Mouse (Mus musculus): ENCODE data around the gene Kcnb1. TPM values are rescaled to one million over a fixed set of nuclear protein-coding genes. Genes with fewer than 3 reads are reported as not detected.

Gene Kcnb1
- total RNA-seq, 1 experiment, result 1.3 TPM

GRCm38 (mm10) chr2:167056210-167056941 is 133.6 kb downstream of the Kcnb1 start:
- H3K9ac ChIP-seq (ENCODE audit: insufficient read depth, low read depth, low read length, poor library complexity, severe bottlenecking), result no peak overlapping the region
- TF ChIP-seq ZNF384 (IDR thresholded peaks at IDR 0.05; ENCODE audit: low read depth, low read length) (no peak), ZC3H11A (IDR thresholded peaks at IDR 0.05; ENCODE audit: borderline replicate concordance, low read depth, low read length) (no peak), HCFC1 (IDR thresholded peaks at IDR 0.05; ENCODE audit: borderline replicate concordance, insufficient read depth, low read length) (no peak), CHD2 (IDR thresholded peaks at IDR 0.05; ENCODE audit: low read depth, low read length) (no peak), MAFK (IDR thresholded peaks at IDR 0.05; ENCODE audit: insufficient read depth, low read depth, low read length) (no peak)
- in situ Hi-C loops (cut with MboI; ENCODE audit: low sequenced_read_pairs in 2 of 2, unreplicated experiment in 2 of 2), result no loop called here

GRCm38 (mm10) chr2:167055386-167055785 is 134.6 kb downstream of the Kcnb1 start:
- no peak for TF ChIP-seq CHD2 (IDR thresholded peaks at IDR 0.05; ENCODE audit: low read depth, low read length)
- TF ChIP-seq HCFC1 (IDR thresholded peaks at IDR 0.05; ENCODE audit: borderline replicate concordance, insufficient read depth, low read length), result no peak
- TF ChIP-seq ZC3H11A (IDR thresholded peaks at IDR 0.05; ENCODE audit: borderline replicate concordance, low read depth, low read length), result no peak
- no peak for TF ChIP-seq ZNF384 (IDR thresholded peaks at IDR 0.05; ENCODE audit: low read depth, low read length)
- TF ChIP-seq MAFK (IDR thresholded peaks at IDR 0.05; ENCODE audit: insufficient read depth, low read depth, low read length), result no peak
- H3K36me3 ChIP-seq (ENCODE audit: control insufficient read depth, insufficient read depth, low read length, poor library complexity, severe bottlenecking), result peaks cover 31% of the 10 kb centered on the region
- H3K27ac ChIP-seq (ENCODE audit: insufficient read depth, low read depth, low read length, poor library complexity, severe bottlenecking), result no peak overlapping the region
- H3K4me1 ChIP-seq (ENCODE audit: control insufficient read depth in 2 of 2, insufficient read depth in 2 of 2, low read length in 2 of 2, poor library complexity in 1 of 2), result peaks cover 10 to 13% of the 10 kb centered on the region in 2 experiments
- in situ Hi-C loops (cut with MboI; ENCODE audit: low sequenced_read_pairs in 2 of 2, unreplicated experiment in 2 of 2), result no loop called here
- DNase-seq (ENCODE audit: low read depth, low spot score), result no peak
- no peak overlapping the region for H3K4me3 ChIP-seq (ENCODE audit: insufficient read depth in 1 of 2, low read depth in 1 of 2, low read length in 2 of 2, poor library complexity in 1 of 2, severe bottlenecking in 1 of 2)
- no peaks in the 10 kb centered on the region for H3K9me3 ChIP-seq (ENCODE audit: control insufficient read depth, insufficient read depth, low read depth, low read length)
- no peak overlapping the region for H3K9ac ChIP-seq (ENCODE audit: insufficient read depth, low read depth, low read length, poor library complexity, severe bottlenecking)

More at GRCm38 (mm10) chr2:167056210-167056941, 133.6 kb downstream of the Kcnb1 start:
- no peak for DNase-seq (ENCODE audit: low read depth, low spot score)
- H3K36me3 ChIP-seq (ENCODE audit: control insufficient read depth, insufficient read depth, low read length, poor library complexity, severe bottlenecking), result peaks cover 31% of the 10 kb centered on the region
- no peaks in the 10 kb centered on the region for H3K9me3 ChIP-seq (ENCODE audit: control insufficient read depth, insufficient read depth, low read depth, low read length)
- H3K4me3 ChIP-seq (ENCODE audit: insufficient read depth in 1 of 2, low read depth in 1 of 2, low read length in 2 of 2, poor library complexity in 1 of 2, severe bottlenecking in 1 of 2), result no peak overlapping the region
- no peak overlapping the region for H3K27ac ChIP-seq (ENCODE audit: insufficient read depth, low read depth, low read length, poor library complexity, severe bottlenecking)
- H3K4me1 ChIP-seq (ENCODE audit: control insufficient read depth in 2 of 2, insufficient read depth in 2 of 2, low read length in 2 of 2, poor library complexity in 1 of 2), result peaks cover 10 to 13% of the 10 kb centered on the region in 2 experiments

GRCm38 (mm10) chr2:167053127-167053844 is 136.7 kb downstream of the Kcnb1 start:
- Histone ChIP-seq H3K4me3 (ENCODE audit: insufficient read depth in 1 of 2, low read depth in 1 of 2, low read length in 2 of 2, poor library complexity in 1 of 2, severe bottlenecking in 1 of 2) (no peak overlapping the region), H3K36me3 (ENCODE audit: control insufficient read depth, insufficient read depth, low read length, poor library complexity, severe bottlenecking) (peaks cover 41% of the 10 kb centered on the region), H3K27ac (ENCODE audit: insufficient read depth, low read depth, low read length, poor library complexity, severe bottlenecking) (no peak overlapping the region; the same call in 1 of the 2 replicates), H3K4me1 (ENCODE audit: control insufficient read depth in 2 of 2, insufficient read depth in 2 of 2, low read length in 2 of 2, poor library complexity in 1 of 2) (peaks cover 10 to 21% of the 10 kb centered on the region in 2 experiments; a peak in 3 of 4 replicates), H3K9me3 (ENCODE audit: control insufficient read depth, insufficient read depth, low read depth, low read length) (no peaks in the 10 kb centered on the region), H3K9ac (ENCODE audit: insufficient read depth, low read depth, low read length, poor library complexity, severe bottlenecking) (no peak overlapping the region)
- in situ Hi-C loops (cut with MboI; ENCODE audit: low sequenced_read_pairs in 2 of 2, unreplicated experiment in 2 of 2), result no loop called here
- no peak for DNase-seq (ENCODE audit: low read depth, low spot score)
- TF ChIP-seq ZNF384 (IDR thresholded peaks at IDR 0.05; ENCODE audit: low read depth, low read length), result 0 out of 2 replicates have a peak, but pooled peaks have one; percentile 15
- TF ChIP-seq ZC3H11A (IDR thresholded peaks at IDR 0.05; ENCODE audit: borderline replicate concordance, low read depth, low read length), result no peak

GRCm38 (mm10) chr2:167048698-167049358 is 141.1 kb downstream of the Kcnb1 start:
- H3K27ac ChIP-seq (ENCODE audit: insufficient read depth, low read depth, low read length, poor library complexity, severe bottlenecking), result peak overlapping the region; percentile 46; the same call in 1 of the 2 replicates
- peaks cover 36% of the 10 kb centered on the region for H3K36me3 ChIP-seq (ENCODE audit: control insufficient read depth, insufficient read depth, low read length, poor library complexity, severe bottlenecking)
- TF ChIP-seq HCFC1 (IDR thresholded peaks at IDR 0.05; ENCODE audit: borderline replicate concordance, insufficient read depth, low read length), result no peak
- TF ChIP-seq ZC3H11A (IDR thresholded peaks at IDR 0.05; ENCODE audit: borderline replicate concordance, low read depth, low read length), result no peak
- TF ChIP-seq ZNF384 (IDR thresholded peaks at IDR 0.05; ENCODE audit: low read depth, low read length), result no peak
- no peak for TF ChIP-seq CHD2 (IDR thresholded peaks at IDR 0.05; ENCODE audit: low read depth, low read length)
- no peak for TF ChIP-seq MAFK (IDR thresholded peaks at IDR 0.05; ENCODE audit: insufficient read depth, low read depth, low read length)
- in situ Hi-C loops (cut with MboI; ENCODE audit: low sequenced_read_pairs in 2 of 2, unreplicated experiment in 2 of 2), result no loop called here
- DNase-seq (ENCODE audit: low read depth, low spot score), result no peak
- H3K9ac ChIP-seq (ENCODE audit: insufficient read depth, low read depth, low read length, poor library complexity, severe bottlenecking), result peak overlapping the region; percentile 38
- peaks cover 5 to 18% of the 10 kb centered on the region in 2 experiments; a peak in 3 of 4 replicates for H3K4me1 ChIP-seq (ENCODE audit: control insufficient read depth in 2 of 2, insufficient read depth in 2 of 2, low read length in 2 of 2, poor library complexity in 1 of 2)
- no peaks in the 10 kb centered on the region for H3K9me3 ChIP-seq (ENCODE audit: control insufficient read depth, insufficient read depth, low read depth, low read length)
- H3K4me3 ChIP-seq (ENCODE audit: insufficient read depth in 1 of 2, low read depth in 1 of 2, low read length in 2 of 2, poor library complexity in 1 of 2, severe bottlenecking in 1 of 2), result peak overlapping the region; percentile 16 to 26; a peak in 3 of 4 replicates

Data from ES-E14 (cell line).